Mouse (Mus musculus) heart, adult 2 months (tissue): ENCODE measurements around the gene Stxbp1.

Experiments
- CTCF ChIP-seq: fragments of 200-600 bp; IDR thresholded peaks from 2 replicates; pipeline ENCODE4 v1.8.1; 2022; ENCODE audit warnings: antibody characterized with exemption, mild to moderate bottlenecking, moderate library complexity
- EP300 ChIP-seq: fragments of 200-500 bp; IDR thresholded peaks from 2 replicates; pipeline ENCODE4 v1.6.1; 2011; ENCODE audit warnings: low read depth, low read length, control low read depth; ENCODE audit not compliant: insufficient read depth
- POLR2A ChIP-seq: fragments of 200-500 bp; IDR thresholded peaks from 2 replicates; pipeline ENCODE4 v1.6.1; 2011; ENCODE audit warnings: mild to moderate bottlenecking, low read depth, low read length, control low read depth; ENCODE audit not compliant: insufficient read depth

- TF ChIP-seq CTCF: no peak
- no peak for TF ChIP-seq POLR2A
- TF ChIP-seq EP300: no peak
Measured at GRCm38 (mm10) chr2:32824181-32824580, 22.9 kb downstream of the Stxbp1 start.
